Mouse (Mus musculus): ENCODE data around the gene Mfsd4a.

DNA sequence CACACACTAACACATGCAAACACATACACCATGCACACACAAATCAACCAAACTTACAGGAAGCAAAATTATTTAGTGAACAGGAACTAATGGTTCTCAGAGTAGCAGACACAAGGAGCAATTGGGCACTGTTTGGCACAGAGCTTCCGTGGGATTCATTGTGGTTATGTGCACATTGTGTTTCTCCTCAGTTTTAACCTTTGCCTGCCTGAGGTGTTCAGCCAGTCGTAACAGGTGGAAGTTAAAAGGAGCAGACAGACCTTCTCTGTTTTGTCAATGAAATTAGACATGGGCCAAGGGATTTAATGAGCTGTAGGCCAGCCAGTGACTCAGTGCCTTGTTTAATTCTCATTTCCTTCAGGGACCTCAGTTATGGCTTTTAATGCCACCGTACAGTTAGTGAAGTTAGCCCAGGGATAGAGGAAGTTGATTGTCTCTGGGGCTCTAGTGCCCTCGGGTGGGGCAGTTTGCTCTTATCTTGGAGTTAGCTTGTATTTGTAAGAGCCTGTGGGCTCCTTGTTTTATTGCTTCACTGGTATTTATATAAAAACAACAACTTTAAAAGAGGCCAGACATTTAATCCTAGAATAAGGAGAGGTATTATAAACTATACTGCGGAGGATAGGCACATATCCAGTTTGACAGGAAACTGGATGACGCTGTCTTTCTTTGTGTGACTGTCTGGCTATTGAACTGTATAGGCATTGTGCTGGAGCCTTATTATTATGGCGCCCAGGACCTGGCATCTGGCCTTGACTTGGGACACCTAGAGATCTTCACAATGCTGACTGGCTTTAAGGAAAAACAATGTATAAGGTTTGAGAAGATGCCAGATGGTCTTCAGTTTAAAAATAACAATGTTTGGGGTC, 17.6 kb upstream of the Mfsd4a start:
- TF ChIP-seq CTCF (conservative IDR thresholded peaks at IDR 0.05; ENCODE audit: low read length) (no peak), NANOG (IDR thresholded peaks at IDR 0.05; ENCODE audit: borderline replicate concordance, low read length) (no peak), POU5F1 (IDR thresholded peaks at IDR 0.05; ENCODE audit: borderline replicate concordance, low read length) (no peak)

Measured in E14TG2a.4 (cell line).